Mouse (Mus musculus): ENCODE data around the gene Tas2r119. TPM values are rescaled to one million over a fixed set of nuclear protein-coding genes. Genes with fewer than 3 reads are reported as not detected.

Tas2r119 gene
- polyA plus RNA-seq, 1 experiment from 2014 or later = not detected

Other genes with a start within 250 kb of the Tas2r119 start
- 3.4 and 3.5 TPM in 2 replicates for gene Sema5a, start 67.5 kb downstream of the Tas2r119 start, polyA plus RNA-seq (2014; fragmentation: Nextera tagmentation; extraction: Ambion mirVana)